Mouse (Mus musculus): ENCODE results near the gene Pik3r1.

Gene Pik3r1

DNA sequence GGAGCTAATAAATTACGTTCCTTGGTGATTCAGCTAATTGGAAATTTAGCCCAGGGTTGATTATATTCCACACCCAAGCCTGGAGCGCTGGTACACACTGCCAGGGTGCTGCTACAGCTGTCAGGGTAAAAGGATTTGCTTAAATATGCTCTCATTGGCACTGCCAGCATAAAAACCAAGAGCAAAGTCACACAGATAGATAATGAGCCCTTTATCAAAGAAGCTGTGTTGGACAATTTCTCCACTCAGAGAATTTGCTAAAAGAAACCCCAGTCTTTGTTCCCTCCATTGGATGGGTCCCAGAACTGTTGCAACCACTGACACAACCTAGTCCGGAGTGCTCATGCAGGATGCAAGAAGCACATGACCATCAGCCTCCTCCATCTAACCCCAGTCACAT lies 9.8 kb upstream of the Pik3r1 start:
- CTCF ChIA-PET: no interaction called here

DNA sequence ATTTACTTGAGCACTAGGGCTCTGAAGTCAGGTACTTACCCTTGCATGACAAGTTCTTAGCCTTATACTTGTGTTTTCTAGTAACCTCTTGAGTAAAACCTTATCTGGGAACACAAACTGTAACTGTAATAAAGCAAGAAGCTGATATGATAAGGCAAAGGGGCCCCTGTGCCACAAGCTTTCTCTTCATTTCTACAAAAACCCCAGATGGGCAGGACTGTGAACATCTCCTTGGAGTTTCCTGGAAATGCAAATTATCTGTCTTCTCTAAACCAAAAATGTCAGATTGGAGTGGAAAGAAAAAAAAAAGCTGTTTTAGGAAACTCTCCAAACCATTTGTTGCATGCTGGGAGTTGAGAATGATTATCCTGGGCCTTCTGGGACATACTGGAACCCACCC lies 3.1 kb upstream of the Pik3r1 start:
- ChIA-PET POLR2A (interaction anchor here in 1 of 4 experiments (1.2 kb wide), 1 partner anchor 11 kb away, joined by 3 read pairs; no protein-coding TSS in a partner anchor), CTCF (no interaction called here)

More for the DNA sequence above, 9.8 kb upstream of the Pik3r1 start:
- POLR2A ChIA-PET: interaction anchor here in 2 of 4 experiments (1.7 to 1.9 kb wide), 2 partner anchors 10 kb away, joined by 6 read pairs; partner anchors contain the start of gene Pik3r1 (in 2 of the 2)

DNA sequence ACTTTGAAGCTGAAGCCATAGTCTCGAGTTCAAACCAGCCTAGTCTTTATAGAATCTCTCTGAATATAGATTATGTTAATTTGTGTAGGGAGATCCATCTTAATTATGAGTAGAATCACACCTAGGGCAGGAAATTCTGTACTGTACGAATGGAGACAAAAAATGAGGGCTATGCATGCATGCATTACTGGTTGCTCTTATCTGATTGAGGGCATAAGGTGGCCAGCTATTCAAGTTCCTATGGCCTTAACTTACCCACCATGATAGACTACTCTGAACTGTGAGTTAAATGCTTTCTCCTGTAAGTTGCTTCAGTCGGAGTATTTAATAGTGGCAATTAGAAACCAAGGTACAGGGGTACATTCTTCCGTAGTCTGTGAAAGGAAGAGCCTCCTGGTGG lies 1.9 kb upstream of the Pik3r1 start:
- POLR2A ChIA-PET: interaction anchor here in 2 of 4 experiments (1.2 to 1.8 kb wide), 2 partner anchors 10 to 30 kb away, joined by 3 to 4 read pairs; no protein-coding TSS in a partner anchor
- CTCF ChIA-PET: no interaction called here

- ChIA-PET POLR2A (interaction anchor here in 3 of 4 experiments (0.6 to 3.8 kb wide), 40 partner anchors 9 to 1577 kb away, joined by 3 to 59 read pairs (median 4); no protein-coding TSS in a partner anchor), CTCF (interaction anchor here in 1 of 4 experiments (0.6 kb wide), 1 partner anchor 58 kb away, joined by 4 read pairs; no protein-coding TSS in a partner anchor)
These were observed 594 bp upstream of the Pik3r1 start for GRCm38 (mm10) chr13:101768630-101768991.

DNA sequence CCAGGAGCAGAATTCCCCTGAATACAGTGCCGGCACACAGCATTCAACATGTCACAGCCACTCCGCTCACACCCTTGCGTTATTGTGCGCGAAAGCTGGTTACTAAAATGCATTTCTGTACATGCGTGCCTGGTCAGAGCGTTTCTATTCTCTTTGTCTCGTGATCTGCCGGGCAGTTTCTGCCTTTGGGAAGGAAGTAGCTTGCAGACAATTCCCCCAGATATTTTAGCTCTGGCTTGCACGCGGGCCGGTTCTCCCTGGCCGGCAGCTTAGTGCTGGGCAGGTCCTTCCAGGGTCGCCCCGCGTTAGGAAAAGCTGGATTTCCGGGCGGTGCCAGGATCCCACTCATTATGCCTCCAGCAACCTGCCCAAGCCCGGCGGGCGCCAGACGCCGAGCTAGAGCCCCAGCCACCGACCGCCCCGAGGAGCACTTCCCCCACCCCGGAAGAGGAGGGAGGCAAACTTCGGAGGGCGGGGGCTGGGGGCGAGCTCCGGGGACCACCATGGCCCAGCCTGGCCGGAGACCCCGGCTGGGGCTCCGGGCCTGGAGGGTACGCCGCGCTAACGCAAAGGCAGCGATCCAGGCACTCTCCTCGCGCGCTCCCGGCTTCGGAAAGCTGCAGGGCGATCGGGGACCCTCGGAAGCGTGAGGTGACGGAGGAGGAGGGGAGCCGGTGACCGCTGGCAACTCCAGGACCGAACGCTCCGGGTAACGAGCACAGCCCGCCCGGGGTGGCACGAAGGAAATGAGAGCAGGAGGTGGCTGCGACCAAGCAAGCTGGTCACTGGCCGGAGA lies 806 bp downstream of the Pik3r1 start:
- CTCF ChIA-PET: interaction anchor here in 1 of 4 experiments (1.4 kb wide), 1 partner anchor 48 kb away, joined by 3 read pairs; no protein-coding TSS in a partner anchor
- POLR2A ChIA-PET: interaction anchor here (0.5 to 3.8 kb wide), 57 partner anchors 8 to 1186 kb away, joined by 3 to 59 read pairs (median 4); partner anchors contain the start of gene Ccnb1 (in 1 of the 4)

GRCm38 (mm10) chr13:101766605-101767012 lies 1.4 kb downstream of the Pik3r1 start:
- POLR2A ChIA-PET: interaction anchor here (0.6 to 3.8 kb wide), 21 partner anchors 9 to 1130 kb away, joined by 3 to 59 read pairs (median 7); no protein-coding TSS in a partner anchor
- CTCF ChIA-PET: interaction anchor here in 1 of 4 experiments (1.4 kb wide), 1 partner anchor 47 kb away, joined by 3 read pairs; no protein-coding TSS in a partner anchor

GRCm38 (mm10) chr13:101765976-101766375 lies 2.0 kb downstream of the Pik3r1 start:
- CTCF ChIA-PET: no interaction called here
- POLR2A ChIA-PET: interaction anchor here (0.6 to 3.8 kb wide), 9 partner anchors 9 to 932 kb away, joined by 3 to 59 read pairs (median 13); no protein-coding TSS in a partner anchor

DNA sequence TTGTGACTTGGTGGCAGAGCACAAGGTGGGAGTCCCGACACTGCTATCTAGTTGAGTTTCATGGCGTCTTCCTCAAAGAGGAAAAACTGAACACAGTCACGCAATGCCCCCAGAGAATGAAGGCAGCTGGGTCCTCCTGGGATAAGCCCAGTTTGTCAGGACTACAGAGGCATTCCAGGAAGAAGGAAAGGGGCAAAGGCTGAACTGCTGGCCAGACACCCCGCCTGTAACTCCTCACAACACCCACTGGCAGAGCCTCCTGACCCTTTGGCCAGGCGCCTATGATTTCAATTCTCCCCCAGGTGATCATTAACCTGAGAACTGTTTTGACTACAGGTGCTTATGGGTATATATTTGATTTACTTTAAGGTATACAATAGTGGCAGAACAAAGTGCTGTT lies 3.9 kb downstream of the Pik3r1 start:
- CTCF ChIA-PET: interaction anchor here in 1 of 4 experiments (0.5 kb wide), 1 partner anchor 35 kb away, joined by 3 read pairs; no protein-coding TSS in a partner anchor
- POLR2A ChIA-PET: interaction anchor here in 1 of 4 experiments (0.6 to 2.0 kb wide), 2 partner anchors 9 to 1139 kb away, joined by 3 to 6 read pairs; no protein-coding TSS in a partner anchor

GRCm38 (mm10) chr13:101763676-101764075 lies 4.3 kb downstream of the Pik3r1 start:
- CTCF ChIA-PET: interaction anchor here in 3 of 4 experiments (0.5 to 1.0 kb wide), 3 partner anchors 11 to 34 kb away, joined by 3 to 6 read pairs (median 3); no protein-coding TSS in a partner anchor

GRCm38 (mm10) chr13:101763149-101763548 lies 4.9 kb downstream of the Pik3r1 start:
- POLR2A ChIA-PET: interaction anchor here in 2 of 4 experiments (1.1 to 2.0 kb wide), 2 partner anchors 8 to 10 kb away, joined by 5 to 6 read pairs; no protein-coding TSS in a partner anchor
- CTCF ChIA-PET: interaction anchor here in 2 of 4 experiments (0.5 to 1.0 kb wide), 2 partner anchors 11 to 15 kb away, joined by 3 to 6 read pairs; no protein-coding TSS in a partner anchor

More at GRCm38 (mm10) chr13:101763676-101764075, 4.3 kb downstream of the Pik3r1 start:
- POLR2A ChIA-PET: interaction anchor here in 2 of 4 experiments (1.1 to 2.0 kb wide), 2 partner anchors 9 to 10 kb away, joined by 5 to 6 read pairs; no protein-coding TSS in a partner anchor

DNA sequence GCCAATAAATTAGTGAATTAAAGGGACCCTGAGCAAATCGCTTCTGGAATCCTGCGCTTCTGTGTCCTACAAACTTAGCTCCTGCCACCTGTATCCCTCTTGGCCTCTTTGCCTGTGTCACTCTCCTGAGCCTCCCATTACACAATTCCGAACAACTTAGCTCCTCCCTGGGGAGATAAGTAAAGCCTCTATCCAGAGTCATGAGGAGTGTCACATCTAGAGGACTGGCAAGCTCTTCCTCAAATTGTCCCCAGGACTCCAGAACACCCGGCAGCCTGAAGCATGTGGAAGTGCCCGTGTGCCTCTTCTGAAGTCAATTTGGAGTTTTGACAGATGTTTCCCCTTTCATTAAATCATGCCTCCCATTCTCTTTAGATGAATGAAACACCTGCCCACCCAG lies 6.4 kb downstream of the Pik3r1 start:
- ChIA-PET CTCF (no interaction called here), POLR2A (interaction anchor here in 3 of 4 experiments (0.6 to 1.2 kb wide), 5 partner anchors 9 to 141 kb away, joined by 3 to 5 read pairs (median 3); no protein-coding TSS in a partner anchor)

- CTCF ChIA-PET: no interaction called here
- POLR2A ChIA-PET: interaction anchor here in 3 of 4 experiments (0.6 to 2.5 kb wide), 7 partner anchors 7 to 894 kb away, joined by 3 to 8 read pairs (median 3); partner anchors contain the start of gene Pik3r1 (in 1 of the 3)
These were observed 7.1 kb downstream of the Pik3r1 start for GRCm38 (mm10) chr13:101760953-101761352.

DNA sequence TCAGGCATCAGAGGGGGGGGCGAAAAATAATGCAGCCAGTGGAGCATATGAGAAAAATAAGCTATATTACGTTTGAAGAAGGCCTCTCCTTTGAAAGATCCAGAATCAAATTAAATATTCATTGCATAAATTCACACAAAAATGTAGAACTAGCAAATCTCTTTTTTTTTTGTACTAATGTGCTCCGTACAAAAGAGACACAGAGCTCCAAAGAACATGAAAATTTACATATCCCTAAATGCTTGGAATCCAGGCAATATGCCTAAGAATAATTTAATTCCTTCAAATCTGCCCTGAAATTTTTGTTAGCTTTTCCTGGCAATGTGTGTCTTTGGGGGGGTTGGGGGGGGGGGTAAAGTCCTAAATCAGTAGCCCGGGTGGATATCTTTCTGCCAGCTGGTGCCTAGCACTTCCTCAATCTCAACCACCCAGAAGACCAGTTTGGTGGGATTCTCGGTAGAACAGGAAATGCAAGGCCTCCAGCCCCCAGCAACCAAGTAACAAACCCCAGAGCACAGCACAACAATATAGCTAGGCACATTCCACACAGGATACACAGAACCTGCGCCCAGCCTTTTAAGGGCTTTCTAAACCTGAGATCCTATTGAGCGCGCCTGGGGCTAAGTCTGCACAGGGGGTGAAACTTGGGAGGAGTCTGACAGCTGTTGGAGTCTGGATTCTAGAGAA lies 7.9 kb downstream of the Pik3r1 start:
- POLR2A ChIA-PET: interaction anchor here in 3 of 4 experiments (0.5 to 2.5 kb wide), 11 partner anchors 8 to 895 kb away, joined by 3 to 8 read pairs (median 3); partner anchors contain the start of gene Pik3r1 (in 2 of the 3)

GRCm38 (mm10) chr13:101759281-101759871 lies 8.6 kb downstream of the Pik3r1 start:
- CTCF ChIA-PET: no interaction called here
- POLR2A ChIA-PET: interaction anchor here in 3 of 4 experiments (0.5 to 2.5 kb wide), 9 partner anchors 8 to 1100 kb away, joined by 3 to 9 read pairs (median 5); partner anchors contain the start of gene Pik3r1 (in 3 of the 3)

More for the DNA sequence above, 7.9 kb downstream of the Pik3r1 start:
- CTCF ChIA-PET: interaction anchor here in 2 of 4 experiments (0.6 kb wide), 2 partner anchors 12 to 53 kb away, joined by 3 to 4 read pairs; no protein-coding TSS in a partner anchor

DNA sequence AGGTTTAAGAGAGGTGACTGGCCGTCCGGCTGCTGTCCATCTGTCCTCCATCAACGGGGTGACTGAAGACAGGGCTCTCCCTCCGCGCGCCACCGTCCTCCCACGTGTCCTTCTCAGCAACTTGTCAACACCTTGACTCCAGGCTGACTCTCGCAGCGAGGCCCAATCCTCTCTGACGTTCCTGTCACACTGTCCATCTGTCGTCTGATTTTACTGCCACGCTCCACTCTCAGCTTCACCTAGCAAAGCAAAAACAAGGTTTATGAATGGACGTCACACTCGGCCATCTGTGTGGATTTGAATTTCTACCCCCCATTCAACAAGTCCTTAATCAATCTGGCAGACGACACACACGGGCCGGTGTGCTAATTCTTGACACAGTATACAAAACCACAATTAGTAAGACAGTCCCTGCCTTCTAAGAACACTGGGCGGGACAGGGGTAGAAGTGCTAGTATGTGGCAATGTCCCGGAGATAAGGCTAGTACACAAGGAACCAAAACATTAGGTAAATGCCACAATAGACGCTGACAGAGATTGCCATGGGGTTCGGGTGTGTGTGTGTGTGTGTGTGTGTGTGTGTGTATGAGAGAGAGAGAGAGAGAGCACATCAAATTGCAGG lies 10.1 kb downstream of the Pik3r1 start:
- POLR2A ChIA-PET: interaction anchor here in 1 of 4 experiments (1.6 kb wide), 1 partner anchor 9 kb away, joined by 7 read pairs; the partner anchor contains the start of gene Pik3r1

GRCm38 (mm10) chr13:101755228-101755627 lies 12.8 kb downstream of the Pik3r1 start:
- ChIA-PET CTCF (interaction anchor here in 1 of 4 experiments (0.5 kb wide), 1 partner anchor 188 kb away, joined by 5 read pairs; no protein-coding TSS in a partner anchor), POLR2A (interaction anchor here in 1 of 4 experiments (0.6 to 9.5 kb wide), 4 partner anchors 9 to 887 kb away, joined by 3 to 59 read pairs (median 4); partner anchors contain the start of gene Pik3r1)

More for the DNA sequence above, 10.1 kb downstream of the Pik3r1 start:
- CTCF ChIA-PET: no interaction called here

DNA sequence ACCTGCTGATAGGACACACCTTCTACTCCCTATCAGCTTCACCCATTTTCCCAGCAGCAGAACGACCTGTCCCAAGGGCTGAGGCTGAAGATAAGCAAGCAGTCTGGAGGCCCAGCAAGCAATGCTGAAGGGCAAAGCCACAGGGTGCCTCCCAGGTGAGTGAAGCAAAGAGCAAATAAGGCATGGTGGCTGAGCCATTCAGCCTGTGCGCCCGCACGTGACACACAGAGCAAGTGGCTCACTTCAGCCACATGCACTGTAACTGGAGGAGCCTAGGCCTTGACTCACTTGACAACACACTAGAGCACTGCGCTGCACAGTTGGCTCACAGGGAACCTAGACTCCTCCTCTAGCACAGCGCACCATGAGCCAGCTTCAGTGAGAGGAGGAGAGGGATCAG lies 14.4 kb downstream of the Pik3r1 start:
- ChIA-PET CTCF (no interaction called here), POLR2A (interaction anchor here in 3 of 4 experiments (0.7 to 9.5 kb wide), 7 partner anchors 10 to 1007 kb away, joined by 3 to 59 read pairs (median 5); partner anchors contain the start of gene Pik3r1 (in 2 of the 3))
